Mouse (Mus musculus): ENCODE data around the gene Vmp1. TPM values are rescaled to one million over a fixed set of nuclear protein-coding genes. Genes with fewer than 3 reads are reported as not detected.

Vmp1 gene
- polyA plus RNA-seq, 1 experiment from 2014 or later: 144 TPM

- H3K36me3 ChIP-seq: peaks cover 36% of the 10 kb centered on the region
- ATAC-seq (replicated peaks; ENCODE audit: low FRiP score): no peak
- no peak overlapping the region for H3K4me2 ChIP-seq
- H3K9ac ChIP-seq: no peak overlapping the region
- peak overlapping the region; percentile 49; the same call in 1 of the 2 replicates for H3K27ac ChIP-seq
- 0 out of 2 replicates have a peak, but pooled peaks cover 3% of the 10 kb centered on the region for H3K4me1 ChIP-seq
- H3K27me3 ChIP-seq: no peaks in the 10 kb centered on the region
- no peaks in the 10 kb centered on the region for H3K9me3 ChIP-seq (replicated peaks)
- WGBS: 83% methylated on average over 2 of the region's 2 CpGs
- no peak overlapping the region for H3K4me3 ChIP-seq (replicated peaks)
These were observed 76.9 kb downstream of the Vmp1 start for GRCm38 (mm10) chr11:86606621-86607339.

GRCm38 (mm10) chr11:86604732-86605520, 78.7 kb downstream of the Vmp1 start:
- H3K4me3 ChIP-seq (replicated peaks): no peak overlapping the region
- WGBS: 78% methylated on average over 5 of the region's 5 CpGs
- H3K27me3 ChIP-seq: no peaks in the 10 kb centered on the region
- 0 out of 2 replicates have a peak, but pooled peaks cover 3% of the 10 kb centered on the region for H3K4me1 ChIP-seq
- H3K36me3 ChIP-seq: peaks cover 26% of the 10 kb centered on the region
- no peaks in the 10 kb centered on the region for H3K9me3 ChIP-seq (replicated peaks)
- H3K9ac ChIP-seq: no peak overlapping the region
- ATAC-seq (replicated peaks; ENCODE audit: low FRiP score): no peak
- H3K27ac ChIP-seq: no peak overlapping the region
- no peak overlapping the region for H3K4me2 ChIP-seq

- no peak overlapping the region for H3K4me2 ChIP-seq
- H3K27ac ChIP-seq: no peak overlapping the region
- no peak for ATAC-seq (replicated peaks; ENCODE audit: low FRiP score)
- peaks cover 25% of the 10 kb centered on the region for H3K36me3 ChIP-seq
- WGBS: 92% methylated on average over 3 of the region's 3 CpGs
- no peak overlapping the region for H3K4me3 ChIP-seq (replicated peaks)
- H3K9me3 ChIP-seq (replicated peaks): no peaks in the 10 kb centered on the region
- no peaks in the 10 kb centered on the region for H3K27me3 ChIP-seq
- H3K9ac ChIP-seq: no peak overlapping the region
- 0 out of 2 replicates have a peak, but pooled peaks cover 3% of the 10 kb centered on the region for H3K4me1 ChIP-seq
These were observed 79.3 kb downstream of the Vmp1 start for GRCm38 (mm10) chr11:86604289-86604688.

- Histone ChIP-seq H3K4me2 (no peak overlapping the region), H3K4me1 (0 out of 2 replicates have a peak, but pooled peaks cover 3% of the 10 kb centered on the region), H3K27me3 (no peaks in the 10 kb centered on the region), H3K27ac (no peak overlapping the region), H3K9me3 (replicated peaks) (no peaks in the 10 kb centered on the region), H3K4me3 (replicated peaks) (no peak overlapping the region), H3K36me3 (peaks cover 23% of the 10 kb centered on the region), H3K9ac (no peak overlapping the region)
- 83% methylated on average over 1 of the region's 1 CpGs for WGBS
- ATAC-seq (replicated peaks; ENCODE audit: low FRiP score): no peak
These were observed 79.9 kb downstream of the Vmp1 start for GRCm38 (mm10) chr11:86603719-86604118.

GRCm38 (mm10) chr11:86602116-86602515, 81.5 kb downstream of the Vmp1 start:
- no peak for ATAC-seq (replicated peaks; ENCODE audit: low FRiP score)
- H3K9me3 ChIP-seq (replicated peaks): no peaks in the 10 kb centered on the region

GRCm38 (mm10) chr11:86600209-86600557, 83.5 kb downstream of the Vmp1 start:
- no peaks in the 10 kb centered on the region for H3K27me3 ChIP-seq
- H3K9me3 ChIP-seq (replicated peaks): no peaks in the 10 kb centered on the region
- no peak overlapping the region for H3K9ac ChIP-seq
- H3K4me3 ChIP-seq (replicated peaks): no peak overlapping the region
- ATAC-seq (replicated peaks; ENCODE audit: low FRiP score): no peak
- no peak overlapping the region for H3K4me2 ChIP-seq
- 82% methylated on average over 7 of the region's 7 CpGs for WGBS
- 0 out of 2 replicates have a peak, but pooled peaks cover 3% of the 10 kb centered on the region for H3K4me1 ChIP-seq
- 0 out of 2 replicates have a peak overlapping the region, but pooled peaks have one; percentile 20 for H3K27ac ChIP-seq
- H3K36me3 ChIP-seq: peaks cover 10% of the 10 kb centered on the region

More at GRCm38 (mm10) chr11:86602116-86602515, 81.5 kb downstream of the Vmp1 start:
- WGBS: 45% methylated on average over 3 of the region's 3 CpGs
- Histone ChIP-seq H3K36me3 (peaks cover 19% of the 10 kb centered on the region), H3K27me3 (no peaks in the 10 kb centered on the region), H3K4me3 (replicated peaks) (no peak overlapping the region), H3K9ac (no peak overlapping the region), H3K4me1 (0 out of 2 replicates have a peak, but pooled peaks cover 3% of the 10 kb centered on the region), H3K4me2 (no peak overlapping the region), H3K27ac (no peak overlapping the region)

- ATAC-seq (replicated peaks; ENCODE audit: low FRiP score): no peak
- 75% methylated on average over 4 of the region's 4 CpGs for WGBS
These were observed 84.0 kb downstream of the Vmp1 start for GRCm38 (mm10) chr11:86599378-86600208.

GRCm38 (mm10) chr11:86598572-86598971, 85.1 kb downstream of the Vmp1 start:
- no peak overlapping the region for H3K4me3 ChIP-seq (replicated peaks)
- H3K36me3 ChIP-seq: peaks cover 3% of the 10 kb centered on the region; the same call in 1 of the 2 replicates
- no peak overlapping the region for H3K27ac ChIP-seq
- 86% methylated on average over 1 of the region's 1 CpGs for WGBS
- no peaks in the 10 kb centered on the region for H3K9me3 ChIP-seq (replicated peaks)
- no peak for ATAC-seq (replicated peaks; ENCODE audit: low FRiP score)
- H3K27me3 ChIP-seq: no peaks in the 10 kb centered on the region
- H3K4me1 ChIP-seq: peaks cover 3% of the 10 kb centered on the region
- H3K4me2 ChIP-seq: no peak overlapping the region
- H3K9ac ChIP-seq: no peak overlapping the region

More at GRCm38 (mm10) chr11:86599378-86600208, 84.0 kb downstream of the Vmp1 start:
- Histone ChIP-seq H3K27ac (0 out of 2 replicates have a peak overlapping the region, but pooled peaks have one; percentile 20), H3K27me3 (no peaks in the 10 kb centered on the region), H3K36me3 (peaks cover 5% of the 10 kb centered on the region; the same call in 1 of the 2 replicates), H3K4me2 (no peak overlapping the region), H3K9me3 (replicated peaks) (no peaks in the 10 kb centered on the region), H3K4me3 (replicated peaks) (no peak overlapping the region), H3K9ac (no peak overlapping the region), H3K4me1 (no peaks in the 10 kb centered on the region)

GRCm38 (mm10) chr11:86598154-86598553, 85.5 kb downstream of the Vmp1 start:
- ATAC-seq (replicated peaks; ENCODE audit: low FRiP score): no peak
- Histone ChIP-seq H3K36me3 (peaks cover 2% of the 10 kb centered on the region; the same call in 1 of the 2 replicates), H3K9me3 (replicated peaks) (no peaks in the 10 kb centered on the region), H3K9ac (no peak overlapping the region), H3K4me2 (no peak overlapping the region), H3K27ac (no peak overlapping the region), H3K4me1 (peaks cover 6% of the 10 kb centered on the region), H3K4me3 (replicated peaks) (no peak overlapping the region), H3K27me3 (no peaks in the 10 kb centered on the region)
- WGBS: 92% methylated on average over 5 of the region's 5 CpGs

GRCm38 (mm10) chr11:86596976-86597375, 86.7 kb downstream of the Vmp1 start:
- Histone ChIP-seq H3K9me3 (replicated peaks) (no peaks in the 10 kb centered on the region), H3K4me2 (no peak overlapping the region), H3K27me3 (no peaks in the 10 kb centered on the region), H3K4me3 (replicated peaks) (no peak overlapping the region), H3K4me1 (peaks cover 16% of the 10 kb centered on the region), H3K36me3 (no peaks in the 10 kb centered on the region), H3K9ac (no peak overlapping the region), H3K27ac (no peak overlapping the region)
- no peak for ATAC-seq (replicated peaks; ENCODE audit: low FRiP score)
- 92% methylated on average over 3 of the region's 3 CpGs for WGBS

- peaks cover 16% of the 10 kb centered on the region for H3K4me1 ChIP-seq
- H3K27ac ChIP-seq: no peak overlapping the region
These were observed 87.3 kb downstream of the Vmp1 start for GRCm38 (mm10) chr11:86596187-86596960.

More at GRCm38 (mm10) chr11:86596187-86596960, 87.3 kb downstream of the Vmp1 start:
- no peaks in the 10 kb centered on the region for H3K9me3 ChIP-seq (replicated peaks)
- no peak overlapping the region for H3K4me3 ChIP-seq (replicated peaks)
- H3K9ac ChIP-seq: no peak overlapping the region
- ATAC-seq (replicated peaks; ENCODE audit: low FRiP score): no peak
- H3K36me3 ChIP-seq: no peaks in the 10 kb centered on the region
- 85% methylated on average over 7 of the region's 7 CpGs for WGBS
- no peaks in the 10 kb centered on the region for H3K27me3 ChIP-seq
- H3K4me2 ChIP-seq: no peak overlapping the region

Measured in kidney, embryonic 15.5 days (tissue).